Mouse (Mus musculus) testis, adult 2 months (tissue): ENCODE measurements at regions not wholly inside any gene's neighbourhood (a gene's known extent, or its start where the extent isn't known, plus 50 kb on each side); places are given as distances from the start of the nearest gene placed in this dataset.

Experiments
- CTCF ChIP-seq: fragments of 200-500 bp; IDR thresholded peaks from 2 replicates; pipeline ENCODE4 v1.5.1; 2012; ENCODE audit warnings: low read depth, mild to moderate bottlenecking, inconsistent platforms, low read length, moderate library complexity; ENCODE audit not compliant: control insufficient read depth, insufficient read depth, insufficient replicate concordance
- POLR2A ChIP-seq: fragments of 200-500 bp; IDR thresholded peaks from 2 replicates; pipeline ENCODE4 v1.6.1; 2012; ENCODE audit warnings: low read depth, mild to moderate bottlenecking, inconsistent platforms, low read length, moderate library complexity; ENCODE audit not compliant: control insufficient read depth

GRCm38 (mm10) chr12:9903702-9904231 is 333.9 kb downstream of the Osr1 start:
- TF ChIP-seq CTCF (no peak), POLR2A (no peak)
